Mouse (Mus musculus) olfactory bulb, adult 2 months (tissue): ENCODE measurements around the gene Nudt19. TPM values are rescaled to one million over a fixed set of nuclear protein-coding genes. Genes with fewer than 3 reads are reported as not detected.

ENCODE experiments used
- H3K27ac ChIP-seq: fragments of 200-500 bp; 2 replicates; pipeline ENCODE4 v1.5.1; 2012; ENCODE audit warnings: low read depth, low read length; ENCODE audit not compliant: insufficient read depth
- H3K4me1 ChIP-seq: fragments of 200-500 bp; 2 replicates; pipeline ENCODE4 v1.6.1; 2012; ENCODE audit warnings: low read length; ENCODE audit not compliant: control insufficient read depth, insufficient read depth
- H3K4me3 ChIP-seq: fragments of 200-500 bp; 2 replicates; pipeline ENCODE4 v1.5.1; 2012; ENCODE audit warnings: mild to moderate bottlenecking, low read depth, low read length, moderate library complexity; ENCODE audit not compliant: insufficient read depth
- CTCF ChIP-seq: fragments of 200-500 bp; IDR thresholded peaks from 2 replicates; pipeline ENCODE4 v1.5.1; 2012; ENCODE audit warnings: low read depth, mild to moderate bottlenecking, low read length, moderate library complexity; ENCODE audit not compliant: insufficient read depth
- POLR2A ChIP-seq: fragments of 200-500 bp; IDR thresholded peaks from 2 replicates; pipeline ENCODE4 v1.6.1; 2012; ENCODE audit warnings: mild to moderate bottlenecking, low read depth, low read length, moderate library complexity; ENCODE audit not compliant: insufficient read depth
- WGBS: fragments of 180-500 bp; shearing (Covaris S2); methylation state at CpG from one replicate; pipeline ENCODE4 v1.1.7; 2018; 5-methylcytosine and 5-hydroxymethylcytosine counted together
- polyA plus RNA-seq: library from polyadenylated mRNA; stranded (reverse); fragments of >200 nt; gene quantifications from 2 replicates; pipeline ENCODE4 v1.2.4, GENCODE M21; 2012; ENCODE audit warnings: low replicate concordance; ENCODE audit not compliant: missing spikeins, insufficient read depth, insufficient read length

The Nudt19 gene
- not detected in 2 replicates for polyA plus RNA-seq

DNA sequence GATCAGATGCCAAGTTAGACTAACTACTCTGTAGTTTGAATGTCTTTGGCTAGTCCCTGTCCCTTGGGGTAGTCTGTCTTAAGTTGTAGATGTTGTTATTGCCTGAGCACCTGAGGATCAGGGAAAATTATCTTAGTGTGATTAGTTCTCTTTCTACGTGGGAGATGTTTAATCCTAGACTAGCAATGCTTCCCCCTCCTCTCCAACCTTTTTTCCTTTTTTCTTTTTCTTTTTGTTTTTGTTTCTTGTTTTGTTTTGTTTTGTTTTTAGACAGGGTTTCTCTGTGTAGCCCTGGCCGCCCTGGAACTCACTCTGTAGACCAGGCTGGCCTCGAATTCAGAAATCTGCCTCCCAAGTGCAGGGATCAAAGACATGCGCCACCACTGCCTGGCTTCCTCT lies at the start of gene Nudt19:
Nudt19 (minus strand) TSS at position 100 of the 399 bp plus-strand sequence.
- H3K4me1 ChIP-seq: peaks cover 3% of the 10 kb centered on the region
- peak within 1 kb of the TSS; percentile 65 for H3K27ac ChIP-seq
- peak within 1 kb of the TSS; percentile 81 for H3K4me3 ChIP-seq
- WGBS: 49% methylated on average over 4 of the region's 4 CpGs
- TF ChIP-seq POLR2A (no peak), CTCF (no peak)

DNA sequence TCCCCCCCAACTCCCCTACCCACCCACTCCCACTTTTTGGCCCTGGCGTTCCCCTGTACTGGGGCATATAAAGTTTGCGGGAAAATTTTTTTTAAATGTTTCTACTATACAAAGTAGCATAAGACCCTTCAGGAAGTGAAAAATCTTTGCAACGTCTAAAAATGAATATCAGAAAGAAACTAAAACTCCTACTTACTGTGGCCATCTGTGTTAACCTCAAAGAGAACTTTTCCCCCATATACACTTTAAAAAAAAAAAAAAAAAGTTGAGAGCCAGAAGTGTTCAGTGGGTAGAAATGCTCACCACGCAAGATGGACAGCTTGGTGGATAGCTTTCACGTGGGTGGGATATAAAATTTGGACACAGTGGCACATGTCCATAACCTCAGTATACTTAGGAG lies 46.7 kb upstream of the Nudt19 start:
- Histone ChIP-seq H3K4me1 (no peaks in the 10 kb centered on the region), H3K4me3 (no peak overlapping the region), H3K27ac (no peak overlapping the region)
- WGBS: 99% methylated on average over 5 of the region's 5 CpGs
- no peak for TF ChIP-seq POLR2A
- no peak for TF ChIP-seq CTCF

DNA sequence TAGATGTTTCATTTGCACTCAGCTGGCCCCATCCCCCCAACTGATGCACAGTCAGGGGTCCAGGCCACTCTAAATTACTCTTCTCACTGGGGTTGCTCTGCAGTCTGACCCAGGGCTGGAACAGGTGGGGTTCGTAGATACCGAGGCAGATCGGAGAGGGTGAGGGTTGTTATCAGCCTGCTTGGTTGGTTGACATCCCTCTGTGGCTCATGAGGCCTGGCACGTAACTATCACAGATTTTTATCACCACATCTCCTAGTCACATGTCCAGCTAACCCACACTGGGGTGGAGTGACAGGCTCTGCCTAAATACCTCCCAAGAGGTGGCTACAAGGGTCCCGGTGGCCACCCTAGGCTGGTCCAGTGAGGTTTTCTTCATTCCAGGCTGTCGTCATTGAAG lies 45.0 kb upstream of the Nudt19 start:
- H3K4me3 ChIP-seq: no peak overlapping the region
- H3K27ac ChIP-seq: no peak overlapping the region
- no peaks in the 10 kb centered on the region; the same call in 1 of the 2 replicates for H3K4me1 ChIP-seq
- TF ChIP-seq CTCF (no peak), POLR2A (no peak)
- WGBS: 95% methylated on average over 6 of the region's 6 CpGs

DNA sequence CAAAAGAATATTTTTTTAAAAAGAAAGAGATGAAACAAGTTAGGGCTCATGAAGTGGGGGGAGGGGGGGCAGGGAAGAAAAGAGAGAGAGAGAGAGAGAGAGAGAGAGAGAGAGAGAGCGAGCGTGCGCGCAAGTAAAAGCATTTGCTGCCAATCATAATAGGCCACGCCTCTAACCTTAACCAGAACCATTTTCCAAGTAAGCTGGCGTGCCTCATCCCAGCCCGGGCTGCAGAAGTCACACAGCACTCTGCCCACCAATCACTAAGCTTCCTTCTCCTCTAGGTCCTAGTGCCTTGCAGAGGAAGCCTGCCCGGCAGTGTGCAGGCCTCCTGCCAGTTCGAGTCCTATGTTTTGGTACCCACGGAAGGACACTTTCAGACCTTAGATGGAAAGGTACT lies 43.9 kb upstream of the Nudt19 start:
- Histone ChIP-seq H3K4me1 (peaks cover 4% of the 10 kb centered on the region), H3K4me3 (no peak overlapping the region), H3K27ac (no peak overlapping the region)
- no peak for TF ChIP-seq CTCF
- no peak for TF ChIP-seq POLR2A
- WGBS: 90% methylated on average over 10 of the region's 10 CpGs

DNA sequence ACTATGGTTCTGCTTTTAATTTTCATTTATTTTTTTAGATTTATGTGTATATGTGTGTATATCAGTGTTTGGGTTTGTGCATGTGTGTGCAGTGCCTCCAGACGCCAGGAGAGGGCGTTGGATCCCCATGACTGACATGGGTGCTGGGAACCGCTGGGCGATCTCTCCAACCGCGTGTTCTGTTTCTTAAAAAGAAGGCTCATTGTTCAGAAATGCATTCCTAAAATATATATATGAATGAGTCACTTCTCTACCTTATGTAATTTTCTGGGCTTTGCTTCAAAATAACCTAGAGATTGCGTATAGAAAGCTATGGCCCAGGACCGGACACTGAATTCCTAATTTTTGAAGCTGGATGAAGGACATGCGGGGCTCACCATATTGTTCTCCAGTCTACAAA lies 43.4 kb upstream of the Nudt19 start:
- 85% methylated on average over 9 of the region's 9 CpGs for WGBS
- Histone ChIP-seq H3K4me1 (peaks cover 7% of the 10 kb centered on the region), H3K4me3 (no peak overlapping the region), H3K27ac (no peak overlapping the region)
- TF ChIP-seq CTCF (no peak), POLR2A (no peak)

DNA sequence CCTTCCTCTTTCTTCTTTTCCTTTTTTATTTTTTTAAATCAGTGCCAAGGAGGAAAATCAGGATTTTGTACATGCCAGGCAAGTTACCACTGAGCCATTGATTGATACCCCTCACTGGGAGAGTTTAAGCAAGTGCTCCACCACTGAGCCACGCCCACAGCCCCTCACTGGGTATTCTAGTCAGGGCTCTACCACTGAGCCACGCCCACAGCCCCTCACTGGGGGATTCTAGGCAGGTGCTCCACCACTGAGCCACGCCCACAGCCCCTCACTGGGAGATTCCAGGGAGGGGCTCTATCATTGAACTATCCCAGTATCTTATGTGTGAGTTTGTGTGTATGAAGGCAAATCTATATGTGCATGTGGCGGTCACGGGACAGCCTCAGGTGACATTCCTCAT lies 38.2 kb upstream of the Nudt19 start:
- Histone ChIP-seq H3K27ac (no peak overlapping the region), H3K4me3 (no peak overlapping the region), H3K4me1 (peaks cover 7% of the 10 kb centered on the region)
- WGBS: 92% methylated on average over 5 of the region's 5 CpGs
- TF ChIP-seq POLR2A (no peak), CTCF (no peak)

DNA sequence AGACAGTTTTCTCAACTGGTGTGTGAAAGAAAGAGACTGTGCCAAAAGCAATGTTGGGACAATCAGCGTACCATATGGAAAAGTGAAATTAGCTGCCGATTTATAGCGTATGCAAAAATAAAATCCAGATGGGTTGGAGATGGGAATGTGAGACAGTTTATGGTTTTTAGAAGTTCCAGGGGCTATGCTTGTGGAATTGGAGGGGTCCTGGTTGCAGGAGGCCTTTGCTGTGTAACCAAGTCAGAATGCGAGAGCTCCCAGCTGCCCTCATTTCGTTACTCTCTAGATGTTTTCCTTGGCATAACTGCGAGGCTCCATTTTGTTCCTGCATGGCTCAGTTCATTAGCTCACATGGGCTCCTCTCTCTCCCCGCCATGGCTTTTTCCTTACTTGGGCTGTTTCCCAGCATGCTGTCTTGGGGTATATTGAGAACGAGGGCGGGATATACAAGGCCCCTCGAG lies 34.7 kb upstream of the Nudt19 start:
- no peak overlapping the region for H3K4me3 ChIP-seq
- no peak overlapping the region for H3K27ac ChIP-seq
- TF ChIP-seq CTCF: no peak
- no peak for TF ChIP-seq POLR2A
- peaks cover 18% of the 10 kb centered on the region for H3K4me1 ChIP-seq
- WGBS: 73% methylated on average over 10 of the region's 10 CpGs

DNA sequence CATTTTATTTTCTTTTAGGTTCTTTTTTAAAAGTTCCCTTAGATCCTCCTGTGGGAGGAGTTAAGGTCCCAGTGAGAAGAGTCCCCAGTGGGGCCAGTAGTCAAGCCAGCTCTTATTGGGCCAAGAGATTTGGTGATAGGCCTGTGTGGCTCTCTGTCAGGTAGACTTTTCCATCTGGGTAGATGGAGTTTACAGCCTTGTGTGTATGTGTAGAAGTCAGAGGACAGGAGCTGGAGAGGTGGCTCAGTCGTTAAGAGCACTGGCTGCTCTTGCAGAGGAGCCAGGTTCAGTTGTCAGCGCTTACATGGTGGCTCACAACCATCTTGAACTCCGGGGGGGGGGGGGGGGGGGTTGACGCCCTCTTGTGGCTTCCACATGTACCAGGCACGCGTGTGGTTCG lies 33.4 kb upstream of the Nudt19 start:
- Histone ChIP-seq H3K4me1 (peaks cover 20% of the 10 kb centered on the region), H3K27ac (no peak overlapping the region), H3K4me3 (no peak overlapping the region)
- TF ChIP-seq CTCF (no peak), POLR2A (no peak)
- 80% methylated on average over 7 of the region's 7 CpGs for WGBS

DNA sequence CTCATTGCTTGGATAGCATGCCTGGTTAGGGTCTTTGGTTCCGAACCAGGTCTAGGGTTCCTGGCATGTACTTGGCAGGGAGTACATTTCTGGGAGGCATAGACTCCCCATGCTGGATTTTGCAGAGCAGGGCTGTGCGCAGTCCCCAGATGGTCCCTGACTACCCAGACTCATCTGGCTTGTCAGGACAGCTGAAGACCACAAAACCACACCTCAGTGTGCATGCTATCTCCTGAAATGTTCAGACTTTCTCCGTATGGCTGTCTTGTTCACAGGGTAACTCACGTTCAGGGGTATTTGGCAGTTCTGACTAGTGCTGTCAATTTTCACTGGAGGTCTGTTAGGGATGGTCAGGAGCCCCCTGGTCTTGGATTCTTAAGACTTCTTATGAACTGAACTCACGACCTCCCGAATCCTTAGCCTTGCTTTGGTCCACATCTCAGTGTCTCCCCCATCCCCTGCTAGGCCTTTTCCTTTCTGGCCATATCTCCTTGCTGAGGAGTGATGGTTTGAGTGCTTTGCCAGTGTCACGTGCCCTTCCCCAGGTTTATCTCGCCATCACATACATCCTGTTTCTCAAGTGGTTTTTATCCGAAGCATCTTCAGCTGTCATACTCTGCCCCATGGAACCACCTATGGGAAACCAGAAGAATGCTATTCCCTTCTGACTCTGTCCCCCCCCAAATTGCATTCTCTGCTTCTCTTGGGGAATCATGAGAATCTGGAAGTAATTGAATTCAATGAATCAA lies 32.8 kb upstream of the Nudt19 start:
- WGBS: 92% methylated on average over 9 of the region's 9 CpGs
- no peak for TF ChIP-seq POLR2A
- no peak for TF ChIP-seq CTCF
- Histone ChIP-seq H3K4me1 (peaks cover 23% of the 10 kb centered on the region), H3K27ac (no peak overlapping the region), H3K4me3 (no peak overlapping the region)
